Mouse (Mus musculus) left cerebral cortex, postnatal 36 days (tissue): Measurements from ENCODE around the gene Helz. TPM values are rescaled to one million over a fixed set of nuclear protein-coding genes. Genes with fewer than 3 reads are reported as not detected.

ENCODE experiments used
- microRNA-seq: library from miRNA; unstranded; fragments of <30 nt; microRNA quantifications from one replicate; pipeline ENCODE4 v1.2.0, GENCODE M21; 2022
- total RNA-seq, 2 experiments: library from RNA; stranded (reverse); gene quantifications; 2 replicates each; pipeline ENCODE4 v1.2.3; 2021

Helz gene
- total RNA-seq, 2 experiments from 2014 or later: 41.4 to 54.6 TPM

Small RNA genes within 50 kb of the gene (microRNA-seq; reads per million reads assigned to microRNA genes)
- gene Mir6932: not detected

Other genes starting within 250 kb of the Helz start
- gene Pitpnc1, start 77.2 kb upstream of the Helz start, total RNA-seq: 10 to 100 TPM; 51.2 to 54.5 TPM
- gene Psmd12, start 68.4 kb upstream of the Helz start, total RNA-seq: 10 to 100 TPM; 66.2 to 67.0 TPM
- gene Cacng1, start 168.6 kb downstream of the Helz start, total RNA-seq: not detected
- gene Cacng4, start 246.6 kb downstream of the Helz start, total RNA-seq: 10 to 100 TPM; 30.7 to 31.8 TPM